Mouse (Mus musculus) myocyte (in vitro differentiated cells): ENCODE data around the gene Naaladl2. TPM values are rescaled to one million over a fixed set of nuclear protein-coding genes. Genes with fewer than 3 reads are reported as not detected.

Experiments used
- H3K27me3 ChIP-seq: one replicate; pipeline ENCODE4 v1.6.1; 2011; ENCODE audit not compliant: control insufficient read depth, insufficient read depth, insufficient read length
- H3K36me3 ChIP-seq: one replicate; pipeline ENCODE4 v1.6.1; 2011; ENCODE audit not compliant: control insufficient read depth, insufficient read depth
- H3K4me2 ChIP-seq: one replicate; pipeline ENCODE4 v1.6.1; 2011; ENCODE audit warnings: low read depth, control low read depth
- H3K4me3 ChIP-seq: one replicate; pipeline ENCODE4 v1.5.1; 2011; ENCODE audit warnings: mild to moderate bottlenecking, control low read depth, moderate library complexity
- H3K79me2 ChIP-seq: one replicate; pipeline ENCODE4 v1.6.1; 2011; ENCODE audit not compliant: control insufficient read depth, insufficient read depth
- H3ac ChIP-seq: one replicate; pipeline ENCODE4 v1.6.1; 2011; ENCODE audit not compliant: control insufficient read depth, insufficient read length
- CEBPB ChIP-seq: IDR thresholded peaks from 2 replicates; pipeline ENCODE4 v1.6.1; 2011; ENCODE audit warnings: mild to moderate bottlenecking, moderate library complexity; ENCODE audit not compliant: poor library complexity, insufficient read depth, severe bottlenecking
- E2F4 ChIP-seq: IDR thresholded peaks from one replicate; pipeline ENCODE4 v1.6.1; 2011; ENCODE audit warnings: mild to moderate bottlenecking, control low read depth, moderate library complexity; ENCODE audit not compliant: insufficient read depth
- MAX ChIP-seq: IDR thresholded peaks from one replicate; pipeline ENCODE4 v1.6.1; 2011; ENCODE audit warnings: low read depth, mild to moderate bottlenecking, control low read depth
- MYOD1 ChIP-seq, 3 experiments: IDR thresholded peaks; one replicate each; pipeline ENCODE4 v1.6.1; 2011; ENCODE audit warnings: control low read depth in 2 of 3, low read depth in 2 of 3, mild to moderate bottlenecking in 2 of 3, moderate library complexity in 1 of 3; ENCODE audit not compliant: insufficient read length in 2 of 3, control insufficient read depth in 1 of 3
- MYOG ChIP-seq, 3 experiments: IDR thresholded peaks; one replicate each; pipeline ENCODE4 v1.6.1; 2011; ENCODE audit warnings: control low read depth in 2 of 3, low read depth in 2 of 3, mild to moderate bottlenecking in 2 of 3; ENCODE audit not compliant: insufficient read length in 2 of 3, control insufficient read depth in 1 of 3, insufficient read depth in 1 of 3
- POLR2A ChIP-seq: IDR thresholded peaks from one replicate; pipeline ENCODE4 v1.6.1; 2011; ENCODE audit warnings: low read depth, mild to moderate bottlenecking, control low read depth, moderate library complexity; ENCODE audit not compliant: insufficient read length
- POLR2AphosphoS2 ChIP-seq: IDR thresholded peaks from one replicate; pipeline ENCODE4 v1.6.1; 2011; ENCODE audit warnings: low read depth, control low read depth; ENCODE audit not compliant: insufficient read length
- REST ChIP-seq: IDR thresholded peaks from one replicate; pipeline ENCODE4 v1.6.1; 2011; ENCODE audit warnings: mild to moderate bottlenecking, control low read depth, moderate library complexity; ENCODE audit not compliant: insufficient read depth, insufficient read length
- SRF ChIP-seq: IDR thresholded peaks from one replicate; pipeline ENCODE4 v1.6.1; 2011; ENCODE audit warnings: low read depth; ENCODE audit not compliant: control insufficient read depth, insufficient read length
- TCF12 ChIP-seq: IDR thresholded peaks from one replicate; pipeline ENCODE4 v1.6.1; 2011; ENCODE audit warnings: mild to moderate bottlenecking, control low read depth; ENCODE audit not compliant: poor library complexity, insufficient read depth, severe bottlenecking
- TCF3 ChIP-seq: IDR thresholded peaks from one replicate; pipeline ENCODE4 v1.6.1; 2011; ENCODE audit warnings: low read depth, control low read depth; ENCODE audit not compliant: insufficient read length
- USF1 ChIP-seq: IDR thresholded peaks from one replicate; pipeline ENCODE4 v1.6.1; 2011; ENCODE audit warnings: low read depth, mild to moderate bottlenecking, control low read depth, moderate library complexity
- polyA plus RNA-seq: library from polyadenylated mRNA; unstranded; fragments of >200 nt; fragmentation: generic; extraction: Trizol; gene quantifications from one replicate; pipeline ENCODE4 v1.2.1, GENCODE M21; 2012; ENCODE audit warnings: missing spikeins

The Naaladl2 gene
- polyA plus RNA-seq, 1 experiment, result not detected

- no peaks in the 10 kb centered on the region for H3K79me2 ChIP-seq
- no peak overlapping the region for H3K4me2 ChIP-seq
- no peaks in the 10 kb centered on the region for H3K36me3 ChIP-seq
- TF ChIP-seq POLR2A (no peak), MAX (no peak), MYOG (IDR thresholded peaks at IDR 0.05; ENCODE audit: control insufficient read depth in 1 of 3, insufficient read depth in 1 of 3, insufficient read length in 2 of 3, low read depth in 2 of 3) (no peak), MYOD1 (IDR thresholded peaks at IDR 0.05; ENCODE audit: control insufficient read depth in 1 of 3, insufficient read length in 2 of 3, low read depth in 2 of 3) (no peak), CEBPB (no peak), REST (no peak)
- H3K27me3 ChIP-seq, result no peaks in the 10 kb centered on the region
- H3ac ChIP-seq, result no peak overlapping the region
- H3K4me3 ChIP-seq, result no peak overlapping the region
Measured at GRCm38 (mm10) chr3:23946182-23946581, 1197.9 kb downstream of the Naaladl2 start.

GRCm38 (mm10) chr3:23937299-23937698 is 1206.8 kb downstream of the Naaladl2 start:
- no peak for TF ChIP-seq TCF3
- H3K4me3 ChIP-seq, result no peak overlapping the region

GRCm38 (mm10) chr3:23928097-23928496 is 1216.0 kb downstream of the Naaladl2 start:
- no peaks in the 10 kb centered on the region for H3K79me2 ChIP-seq
- H3ac ChIP-seq, result no peak overlapping the region
- TF ChIP-seq MYOD1 (IDR thresholded peaks at IDR 0.05; ENCODE audit: control insufficient read depth in 1 of 3, insufficient read length in 2 of 3, low read depth in 2 of 3) (no peak), POLR2A (no peak), E2F4 (no peak), CEBPB (no peak), USF1 (no peak), MYOG (IDR thresholded peaks at IDR 0.05; ENCODE audit: control insufficient read depth in 1 of 3, insufficient read depth in 1 of 3, insufficient read length in 2 of 3, low read depth in 2 of 3) (no peak)
- H3K27me3 ChIP-seq, result no peaks in the 10 kb centered on the region
- no peaks in the 10 kb centered on the region for H3K36me3 ChIP-seq
- H3K4me2 ChIP-seq, result no peak overlapping the region
- H3K4me3 ChIP-seq, result no peak overlapping the region

More at GRCm38 (mm10) chr3:23937299-23937698, 1206.8 kb downstream of the Naaladl2 start:
- H3K36me3 ChIP-seq, result no peaks in the 10 kb centered on the region
- H3K4me2 ChIP-seq, result no peak overlapping the region
- H3ac ChIP-seq, result no peak overlapping the region
- no peaks in the 10 kb centered on the region for H3K27me3 ChIP-seq
- H3K79me2 ChIP-seq, result no peaks in the 10 kb centered on the region

- Histone ChIP-seq H3K27me3 (no peaks in the 10 kb centered on the region), H3K4me2 (no peak overlapping the region), H3K36me3 (no peaks in the 10 kb centered on the region), H3K79me2 (no peaks in the 10 kb centered on the region), H3ac (no peak overlapping the region), H3K4me3 (no peak overlapping the region)
- TF ChIP-seq USF1 (no peak), MYOD1 (IDR thresholded peaks at IDR 0.05; ENCODE audit: control insufficient read depth in 1 of 3, insufficient read length in 2 of 3, low read depth in 2 of 3) (no peak), MYOG (IDR thresholded peaks at IDR 0.05; ENCODE audit: control insufficient read depth in 1 of 3, insufficient read depth in 1 of 3, insufficient read length in 2 of 3, low read depth in 2 of 3) (no peak), TCF12 (no peak)
Measured at GRCm38 (mm10) chr3:23907682-23908081, 1236.4 kb downstream of the Naaladl2 start.

GRCm38 (mm10) chr3:23865688-23866087 is 1278.4 kb downstream of the Naaladl2 start:
- Histone ChIP-seq H3K36me3 (no peaks in the 10 kb centered on the region), H3K79me2 (no peaks in the 10 kb centered on the region), H3K27me3 (no peaks in the 10 kb centered on the region), H3K4me3 (no peak overlapping the region), H3K4me2 (no peak overlapping the region), H3ac (no peak overlapping the region)
- TF ChIP-seq POLR2A (no peak), E2F4 (no peak), SRF (no peak), USF1 (no peak), CEBPB (no peak), TCF12 (no peak), MAX (no peak), MYOG (IDR thresholded peaks at IDR 0.05; ENCODE audit: control insufficient read depth in 1 of 3, insufficient read depth in 1 of 3, insufficient read length in 2 of 3, low read depth in 2 of 3) (no peak), MYOD1 (IDR thresholded peaks at IDR 0.05; ENCODE audit: control insufficient read depth in 1 of 3, insufficient read length in 2 of 3, low read depth in 2 of 3) (no peak), POLR2AphosphoS2 (no peak), REST (no peak), TCF3 (no peak)

GRCm38 (mm10) chr3:23857275-23857674 is 1286.8 kb downstream of the Naaladl2 start:
- H3K27me3 ChIP-seq, result no peaks in the 10 kb centered on the region
- H3ac ChIP-seq, result no peak overlapping the region
- H3K79me2 ChIP-seq, result no peaks in the 10 kb centered on the region
- H3K36me3 ChIP-seq, result no peaks in the 10 kb centered on the region
- TF ChIP-seq E2F4 (no peak), POLR2A (no peak), REST (no peak), SRF (no peak), TCF3 (no peak), POLR2AphosphoS2 (no peak), USF1 (no peak), TCF12 (no peak), MYOD1 (IDR thresholded peaks at IDR 0.05; ENCODE audit: control insufficient read depth in 1 of 3, insufficient read length in 2 of 3, low read depth in 2 of 3) (no peak), MYOG (IDR thresholded peaks at IDR 0.05; ENCODE audit: control insufficient read depth in 1 of 3, insufficient read depth in 1 of 3, insufficient read length in 2 of 3, low read depth in 2 of 3) (no peak), MAX (no peak), CEBPB (no peak)
- no peak overlapping the region for H3K4me2 ChIP-seq
- H3K4me3 ChIP-seq, result no peak overlapping the region
